Mouse (Mus musculus) adrenal gland, postnatal 14 days (tissue): ENCODE data around the gene Plcb1. TPM values are rescaled to one million over a fixed set of nuclear protein-coding genes. Genes with fewer than 3 reads are reported as not detected.

Experiments used
- DNase-seq: peaks from one replicate; pipeline ENCODE4 v3.0.0; 2021; ENCODE audit warnings: mixed read lengths
- total RNA-seq: library from RNA; stranded (reverse); gene quantifications from 2 replicates; pipeline ENCODE4 v1.2.3, GENCODE M21; 2021

Plcb1 gene
- total RNA-seq, 1 experiment from 2014 or later: 56.2 TPM

DNA sequence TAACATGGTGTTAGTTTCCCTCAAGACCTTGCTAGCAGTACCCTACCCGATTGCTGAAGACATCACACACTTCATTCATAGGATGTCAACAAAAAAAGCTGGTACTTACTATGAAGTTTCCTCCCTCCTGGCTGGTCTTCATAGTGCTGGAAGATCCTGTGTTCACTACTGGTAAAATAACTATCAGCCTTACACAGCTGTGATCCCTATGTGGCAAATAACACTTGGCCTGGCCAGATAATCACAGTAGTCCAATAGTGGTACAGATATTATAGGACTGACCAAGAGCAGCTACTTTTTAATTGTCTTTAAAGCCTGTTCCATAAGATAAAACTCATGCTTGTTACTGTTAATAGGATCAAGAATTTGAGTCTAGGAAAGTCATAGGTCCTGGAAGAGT is 52.3 kb downstream of the Plcb1 start:
- no peak for DNase-seq

- DNase-seq: no peak
Measured at GRCm38 (mm10) chr2:134838888-134839287, 53.0 kb downstream of the Plcb1 start.

DNA sequence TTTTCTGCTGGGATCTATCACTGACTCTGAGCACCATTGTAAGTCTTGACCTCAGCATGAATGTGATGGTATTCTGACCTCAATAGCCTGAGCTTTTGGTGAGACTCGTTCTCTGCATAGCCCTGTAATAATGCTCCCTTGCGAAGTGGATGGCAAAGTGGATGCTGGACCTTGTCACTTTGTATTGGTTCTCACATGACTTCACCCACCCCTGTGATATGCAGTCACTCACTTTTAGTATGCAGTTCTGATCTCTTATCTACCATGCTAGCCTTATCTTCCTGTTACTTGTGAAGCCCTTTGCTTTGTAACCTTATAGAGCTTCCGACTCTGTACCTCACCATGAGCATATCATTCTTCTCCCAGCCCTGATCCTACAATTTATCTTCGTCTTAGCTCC is 57.0 kb downstream of the Plcb1 start:
- no peak for DNase-seq

GRCm38 (mm10) chr2:134844391-134845238 is 58.7 kb downstream of the Plcb1 start:
- no peak for DNase-seq

DNA sequence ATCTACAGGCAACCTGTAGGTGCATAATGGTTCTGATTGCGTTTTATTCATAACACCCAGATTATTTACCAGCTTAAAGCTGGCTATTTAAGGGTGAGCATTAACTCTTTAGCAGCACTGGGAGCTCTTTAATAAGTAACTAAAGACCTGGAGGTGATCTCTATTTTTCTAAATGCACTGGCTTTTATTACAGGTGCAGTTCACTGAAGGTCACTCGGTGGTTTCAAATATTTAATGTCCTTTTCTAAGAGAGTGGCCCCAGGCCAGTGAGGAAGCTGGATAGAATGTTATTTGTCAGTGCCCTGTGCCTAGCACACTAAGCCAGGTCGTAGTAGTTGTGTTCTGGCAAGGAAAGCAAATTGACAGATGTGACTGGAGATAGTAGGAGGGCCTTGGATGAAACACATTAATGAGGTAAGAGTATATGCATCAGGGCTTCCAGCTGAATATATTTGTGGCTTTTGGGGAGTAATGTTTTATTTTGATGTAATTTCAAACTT is 59.4 kb downstream of the Plcb1 start:
- DNase-seq: no peak

DNA sequence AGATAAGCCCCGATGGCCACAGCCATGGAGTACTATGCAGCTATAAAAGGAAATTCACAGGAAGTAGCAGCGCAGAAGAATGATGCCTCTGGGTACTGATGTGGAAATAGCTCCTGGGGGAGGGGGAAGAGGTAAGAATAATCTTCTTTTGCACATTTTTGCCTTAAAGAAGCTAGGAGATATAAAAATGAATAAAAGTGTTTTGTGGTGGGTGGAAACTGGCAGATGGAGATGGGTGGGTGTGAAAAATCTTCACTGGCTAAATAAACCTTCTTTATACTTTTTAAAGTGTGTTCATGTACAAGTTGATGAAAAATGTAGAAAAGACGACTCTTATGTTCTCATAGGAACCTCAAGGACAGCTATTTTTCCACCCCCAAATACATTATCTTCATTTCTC is 60.7 kb downstream of the Plcb1 start:
- DNase-seq: no peak

DNA sequence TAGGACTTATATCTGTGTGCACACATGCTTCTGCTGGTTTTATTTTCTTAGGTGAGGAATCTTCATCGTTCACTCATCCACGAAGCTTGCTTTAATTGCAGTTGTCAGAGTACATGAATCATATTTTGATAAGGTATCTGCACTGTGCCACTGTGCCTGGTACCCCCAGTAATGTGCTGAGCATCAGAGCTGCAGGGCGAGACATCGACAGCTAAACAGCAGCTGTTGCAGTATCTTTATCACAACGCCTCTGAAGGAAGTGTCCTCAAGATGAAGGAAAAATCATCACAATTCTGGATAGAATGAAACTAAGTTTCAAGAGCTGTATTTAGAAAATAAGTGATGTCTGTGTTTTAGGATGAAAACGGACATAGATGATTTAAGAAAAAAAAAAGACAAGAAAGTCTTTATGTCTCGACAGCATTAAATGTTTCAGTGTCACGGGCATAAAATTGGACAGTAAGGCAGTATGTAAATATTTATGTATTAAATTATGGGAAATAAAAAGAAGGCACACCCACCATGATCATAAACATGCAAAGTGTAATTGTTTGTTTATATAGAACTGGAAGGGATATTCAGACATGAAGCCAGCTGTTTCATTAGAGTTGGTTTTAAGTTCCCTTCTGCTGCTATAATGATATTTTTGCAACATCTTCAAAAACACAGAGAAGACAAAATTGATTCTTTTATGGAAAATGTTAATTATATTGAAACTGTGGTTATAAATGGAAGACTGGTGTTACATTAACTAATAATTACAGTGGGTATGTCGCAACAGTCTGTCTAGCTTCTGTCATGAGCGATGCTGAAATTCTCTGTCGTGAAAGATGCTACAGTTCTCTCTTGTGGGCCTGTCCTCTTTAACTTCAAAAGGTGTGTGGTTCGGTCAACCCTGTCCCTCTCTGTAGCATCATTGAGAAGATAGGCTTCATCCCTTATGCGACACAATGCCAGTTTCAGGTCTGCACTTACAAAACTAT is 65.6 kb downstream of the Plcb1 start:
- no peak for DNase-seq

DNA sequence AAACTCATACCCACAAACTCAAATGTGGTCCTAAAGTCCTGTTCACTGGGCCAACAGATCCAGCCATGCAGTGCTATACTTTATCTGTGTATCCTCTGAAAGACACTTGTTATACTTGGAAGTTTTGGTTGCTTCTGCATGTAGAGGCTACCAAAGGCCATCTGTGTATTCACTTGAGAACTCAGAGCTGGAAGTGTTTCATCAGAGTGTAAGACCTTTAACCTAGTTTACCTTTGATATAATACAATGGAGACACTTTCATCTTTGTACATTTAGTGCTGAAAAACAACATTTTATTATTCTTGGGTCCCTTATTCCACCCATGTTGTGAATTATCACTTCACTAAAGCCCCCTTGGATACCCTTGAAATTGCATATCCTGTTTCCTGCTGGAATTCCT is 70.4 kb downstream of the Plcb1 start:
- DNase-seq: no peak

GRCm38 (mm10) chr2:134856691-134857090 is 70.8 kb downstream of the Plcb1 start:
- peak; percentile 22 for DNase-seq

GRCm38 (mm10) chr2:134864985-134865645 is 79.2 kb downstream of the Plcb1 start:
- peak; percentile 90 for DNase-seq

DNA sequence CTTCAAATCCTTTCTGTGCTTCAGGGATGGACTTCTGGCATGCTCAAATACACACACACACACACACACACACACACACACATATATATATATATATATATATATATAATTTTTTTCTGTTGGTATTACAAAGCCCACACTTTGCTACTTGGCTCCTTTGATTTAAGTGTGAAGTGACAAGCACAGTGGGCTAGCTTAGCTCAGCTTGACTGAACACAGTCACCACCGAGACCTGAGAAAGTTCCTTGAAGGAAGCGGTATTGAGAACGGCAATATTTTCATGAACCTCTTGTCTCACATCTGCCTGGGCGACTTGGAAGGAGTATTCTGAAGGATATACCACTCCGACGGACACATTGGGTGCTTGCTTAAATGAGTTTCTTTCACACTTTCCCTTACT is 81.5 kb downstream of the Plcb1 start:
- DNase-seq: no peak

DNA sequence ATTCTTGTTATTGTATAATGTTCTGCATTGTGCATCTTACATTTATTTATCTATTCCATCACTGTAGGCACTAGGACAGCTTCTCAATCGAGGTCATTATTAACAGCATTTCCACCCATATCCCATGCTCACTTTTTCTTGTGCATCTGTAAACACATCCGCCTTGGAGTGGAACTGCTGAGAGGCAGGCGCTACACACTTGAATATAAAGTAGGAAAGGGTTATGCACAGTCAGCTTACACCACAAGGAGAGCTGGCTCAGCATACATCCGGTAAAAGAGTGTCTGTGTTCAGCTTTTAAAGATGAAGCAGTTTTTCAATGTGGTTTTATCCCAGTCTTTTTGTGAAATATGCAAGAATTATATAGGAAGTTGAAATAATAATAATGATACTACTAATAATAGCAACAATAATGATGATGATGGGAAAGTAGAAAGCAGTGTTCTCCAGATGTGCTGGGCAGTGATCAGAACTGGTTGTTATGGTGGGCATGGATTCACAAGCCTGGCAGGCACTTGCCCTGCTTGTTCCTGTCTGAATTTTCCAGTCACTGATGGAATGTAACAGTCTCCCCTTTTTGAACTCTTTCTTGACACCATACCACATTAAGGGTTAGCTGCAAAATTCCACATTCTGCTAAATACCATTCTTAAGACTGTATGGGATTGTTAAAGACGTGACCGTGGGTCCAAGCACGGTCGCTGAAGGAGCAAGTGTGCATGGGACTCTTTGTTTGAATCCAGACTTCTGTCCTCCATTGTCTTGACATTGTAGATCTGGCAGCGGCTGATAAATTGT is 86.0 kb downstream of the Plcb1 start:
- peak; percentile 9 for DNase-seq

DNA sequence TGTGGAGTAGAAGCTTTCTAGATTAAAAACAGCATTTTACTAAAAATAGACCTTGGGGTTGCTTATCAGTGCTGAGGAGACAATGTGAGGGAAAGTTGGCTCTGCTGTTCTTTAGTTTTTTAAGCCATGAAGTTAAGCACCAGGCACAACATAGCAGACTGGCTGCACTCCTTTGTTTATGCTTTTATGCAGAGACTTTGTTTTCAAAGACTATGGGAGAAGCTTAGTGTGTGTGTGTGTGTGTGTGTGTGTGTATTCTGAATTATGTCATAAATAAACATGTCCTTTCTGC is 86.6 kb downstream of the Plcb1 start:
- no peak for DNase-seq

- DNase-seq: no peak
Measured at GRCm38 (mm10) chr2:134877148-134877547, 91.3 kb downstream of the Plcb1 start.

DNA sequence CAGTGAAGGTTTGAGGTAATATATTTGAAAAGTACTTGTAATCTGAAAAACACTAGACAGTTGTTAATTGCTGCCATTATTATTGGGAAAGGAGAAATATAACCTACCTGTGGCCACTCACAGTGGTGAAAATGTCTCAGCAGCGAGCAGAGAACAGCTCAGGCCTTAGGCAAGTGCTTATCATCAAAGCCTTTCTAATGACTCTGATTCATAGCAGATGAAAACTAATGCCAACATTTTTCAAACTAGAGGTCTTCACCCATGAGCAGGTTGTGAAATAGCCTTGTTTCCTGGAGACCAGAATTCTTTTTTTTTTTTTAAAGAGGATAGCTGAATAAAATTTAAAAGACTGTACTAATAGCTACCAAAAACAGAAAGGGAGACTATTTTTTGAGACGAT is 105.3 kb downstream of the Plcb1 start:
- peak; percentile 19 for DNase-seq

DNA sequence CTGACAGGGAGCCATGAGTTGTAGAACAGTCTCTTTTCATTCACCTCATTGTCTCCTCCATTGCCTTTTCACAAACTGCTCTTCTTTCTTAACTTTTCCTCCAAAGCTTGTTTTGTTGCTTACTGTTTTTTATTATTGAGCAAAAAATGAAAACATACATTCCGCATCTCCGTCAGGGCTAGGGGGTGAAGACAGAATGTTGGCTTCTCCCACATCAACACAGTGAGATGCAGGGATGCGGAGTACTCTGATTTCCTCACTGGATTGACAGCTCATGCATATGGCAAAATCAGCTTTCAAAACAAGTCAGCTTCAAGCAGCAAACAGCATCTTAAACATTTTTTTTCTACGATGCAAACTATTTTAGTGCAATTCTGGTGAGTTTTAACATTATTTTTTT is 108.9 kb downstream of the Plcb1 start:
- no peak for DNase-seq

DNA sequence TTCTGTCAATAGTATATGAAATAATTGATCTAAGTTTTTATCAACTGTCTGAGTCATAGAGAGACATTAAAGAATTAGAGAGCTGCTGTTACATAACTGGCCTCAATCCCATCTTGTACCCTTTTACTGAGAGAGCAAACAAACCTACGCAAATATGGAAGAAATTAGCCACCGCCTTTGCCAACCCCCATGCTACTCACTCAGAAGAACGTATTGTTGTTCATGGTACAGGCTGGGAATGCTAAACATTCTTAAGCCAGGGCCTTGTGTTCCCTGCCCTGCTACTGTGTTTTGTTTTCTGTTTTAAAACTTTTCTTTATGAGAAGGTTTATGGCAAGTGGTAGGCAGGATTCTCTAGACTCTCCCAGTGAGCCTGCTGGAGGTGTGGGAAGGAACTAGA is 110.3 kb downstream of the Plcb1 start:
- no peak for DNase-seq

DNA sequence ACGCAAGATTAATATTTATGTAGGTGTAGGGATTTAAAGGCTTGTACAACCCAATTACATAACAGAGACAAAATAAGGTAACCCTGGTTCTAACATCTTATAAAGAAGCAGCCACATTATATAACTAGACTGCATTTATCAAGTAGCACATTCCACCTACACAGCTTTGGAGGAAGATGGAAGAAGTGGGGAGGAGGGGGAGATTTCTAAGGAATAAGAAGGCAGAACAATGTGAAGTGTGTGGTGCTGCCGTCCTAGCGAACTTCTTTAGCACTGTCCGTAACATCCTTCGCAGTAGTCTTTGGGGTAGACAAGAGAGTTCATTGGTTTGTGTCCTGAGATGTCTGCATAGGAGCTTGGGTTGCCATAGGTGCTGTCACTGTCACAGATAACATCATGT is 111.2 kb downstream of the Plcb1 start:
- no peak for DNase-seq

- no peak for DNase-seq
Measured at GRCm38 (mm10) chr2:134901521-134901920, 115.7 kb downstream of the Plcb1 start.

DNA sequence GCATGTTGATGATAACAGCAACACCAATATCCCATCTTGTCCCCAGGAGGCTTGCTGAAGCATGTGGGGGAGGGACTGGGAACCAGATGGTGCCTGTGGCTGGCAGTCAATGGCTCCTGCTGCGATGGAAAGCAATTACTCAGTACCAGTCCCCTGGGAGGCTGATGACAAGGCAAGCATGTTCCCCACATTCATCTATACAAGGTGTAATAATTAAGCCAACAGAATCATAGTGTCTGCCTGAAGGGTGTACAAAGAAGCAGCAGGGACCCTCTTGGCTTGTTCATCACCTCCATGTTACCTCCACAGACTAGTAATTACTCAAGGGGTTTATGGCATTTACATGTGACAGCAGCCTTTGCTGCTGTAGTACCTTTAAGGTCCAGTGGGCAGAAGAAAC is 125.0 kb downstream of the Plcb1 start:
- DNase-seq: no peak

DNA sequence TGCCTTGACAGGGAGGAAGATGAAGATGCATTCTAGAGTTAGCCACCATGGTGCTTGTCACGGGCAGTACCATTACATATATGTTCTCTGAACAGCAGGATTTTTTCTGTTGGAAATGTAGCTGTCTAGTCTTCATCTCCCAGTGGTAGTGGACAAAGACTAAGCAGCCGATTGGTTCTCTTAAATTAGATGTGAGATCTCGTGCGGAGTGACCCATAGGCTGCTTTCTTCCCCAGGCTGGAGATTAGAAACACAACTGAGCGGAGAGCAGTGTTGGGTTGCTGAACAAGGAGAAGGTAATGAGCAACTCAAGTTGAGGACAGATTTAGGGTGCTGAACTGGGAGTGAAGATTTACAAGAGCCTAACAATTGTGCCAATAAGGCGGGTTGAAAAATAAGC is 125.5 kb downstream of the Plcb1 start:
- no peak for DNase-seq

DNA sequence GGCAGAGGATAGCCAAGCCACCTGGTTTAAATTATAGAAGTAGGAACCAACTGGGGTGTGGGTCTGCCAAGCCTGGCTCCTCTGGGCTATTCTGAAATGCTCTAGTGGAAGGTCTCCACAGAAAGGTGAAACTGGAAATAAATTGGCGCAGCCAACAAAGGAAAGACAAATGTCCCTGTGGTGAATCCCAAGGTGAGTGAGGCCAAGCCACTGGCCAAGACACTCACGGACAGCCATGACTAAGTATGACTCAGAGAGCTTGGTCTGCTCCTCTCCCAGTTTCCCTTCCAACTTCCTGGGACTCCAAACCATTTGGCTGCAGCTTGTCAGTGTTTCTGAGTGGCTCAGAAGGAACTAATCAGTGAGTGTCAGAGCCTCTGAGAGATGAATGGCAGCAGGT is 126.7 kb downstream of the Plcb1 start:
- peak; percentile 74 for DNase-seq
